Mouse (Mus musculus): ENCODE data around the gene Exosc7. TPM values are rescaled to one million over a fixed set of nuclear protein-coding genes. Genes with fewer than 3 reads are reported as not detected.

Exosc7 gene
- total RNA-seq, 2 experiments from 2014 or later: 18.7 to 20.3 TPM

- peak; percentile 63 for DNase-seq (ENCODE audit: low spot score)
These were observed 24.1 kb downstream of the Exosc7 start for GRCm38 (mm10) chr9:123136953-123137682.

GRCm38 (mm10) chr9:123138891-123139474 is 26.0 kb downstream of the Exosc7 start:
- DNase-seq (ENCODE audit: low spot score): peak; percentile 79

DNA sequence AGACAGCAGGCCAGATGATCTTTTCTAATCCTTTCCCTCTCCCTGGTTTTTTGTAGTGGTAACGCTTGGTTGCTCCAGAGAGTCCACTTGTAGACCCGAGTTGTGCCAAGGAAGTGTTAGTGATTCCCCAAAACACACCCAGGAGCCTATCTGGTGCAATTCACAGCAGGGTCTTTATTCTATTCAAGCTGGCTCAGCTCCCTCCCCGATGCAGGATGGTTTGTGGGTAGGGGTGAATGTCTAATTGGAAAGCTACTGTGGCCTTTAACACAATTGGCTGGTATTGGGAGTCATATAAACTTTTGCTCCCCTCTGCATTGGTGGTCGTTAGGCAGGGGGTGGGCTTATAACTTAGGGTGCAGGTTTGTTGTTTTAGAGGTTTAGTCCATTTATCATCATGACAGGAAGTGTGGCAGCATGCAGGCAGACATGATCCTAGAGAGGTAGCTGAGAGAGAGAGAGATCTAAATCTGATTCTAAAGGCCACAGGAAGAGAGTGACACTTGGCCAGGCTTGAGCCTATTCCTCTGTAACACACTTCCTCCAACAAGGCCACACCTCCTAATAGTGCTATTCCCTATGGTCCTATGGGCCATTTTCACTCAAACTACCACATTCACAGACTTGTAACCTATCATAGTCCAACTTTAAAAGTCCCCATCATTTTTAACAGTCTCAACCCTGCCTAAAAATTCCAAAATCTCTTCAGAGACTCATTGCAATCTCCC is 27.0 kb downstream of the Exosc7 start:
- no peak for DNase-seq (ENCODE audit: low spot score)

DNA sequence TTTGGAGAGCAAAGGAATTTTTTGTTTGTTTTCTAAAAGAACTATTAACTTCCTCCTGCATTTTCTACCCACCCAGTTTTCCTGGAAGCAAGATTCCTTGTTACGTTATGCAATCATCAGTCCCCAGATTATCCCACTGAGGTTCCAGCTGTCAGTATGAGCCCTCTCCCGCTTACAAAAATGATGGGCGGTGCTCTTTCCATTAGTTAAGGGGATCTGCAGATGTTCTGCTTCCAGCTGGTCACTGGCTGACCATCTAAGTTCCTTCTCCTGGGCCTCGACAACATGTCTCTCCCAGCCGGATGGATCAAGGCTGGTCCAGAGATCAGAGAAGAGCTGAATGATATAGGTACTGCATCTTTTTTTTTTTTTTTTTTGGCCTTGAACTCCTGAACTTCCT is 35.4 kb downstream of the Exosc7 start:
- DNase-seq (ENCODE audit: low spot score): peak; percentile 72

DNA sequence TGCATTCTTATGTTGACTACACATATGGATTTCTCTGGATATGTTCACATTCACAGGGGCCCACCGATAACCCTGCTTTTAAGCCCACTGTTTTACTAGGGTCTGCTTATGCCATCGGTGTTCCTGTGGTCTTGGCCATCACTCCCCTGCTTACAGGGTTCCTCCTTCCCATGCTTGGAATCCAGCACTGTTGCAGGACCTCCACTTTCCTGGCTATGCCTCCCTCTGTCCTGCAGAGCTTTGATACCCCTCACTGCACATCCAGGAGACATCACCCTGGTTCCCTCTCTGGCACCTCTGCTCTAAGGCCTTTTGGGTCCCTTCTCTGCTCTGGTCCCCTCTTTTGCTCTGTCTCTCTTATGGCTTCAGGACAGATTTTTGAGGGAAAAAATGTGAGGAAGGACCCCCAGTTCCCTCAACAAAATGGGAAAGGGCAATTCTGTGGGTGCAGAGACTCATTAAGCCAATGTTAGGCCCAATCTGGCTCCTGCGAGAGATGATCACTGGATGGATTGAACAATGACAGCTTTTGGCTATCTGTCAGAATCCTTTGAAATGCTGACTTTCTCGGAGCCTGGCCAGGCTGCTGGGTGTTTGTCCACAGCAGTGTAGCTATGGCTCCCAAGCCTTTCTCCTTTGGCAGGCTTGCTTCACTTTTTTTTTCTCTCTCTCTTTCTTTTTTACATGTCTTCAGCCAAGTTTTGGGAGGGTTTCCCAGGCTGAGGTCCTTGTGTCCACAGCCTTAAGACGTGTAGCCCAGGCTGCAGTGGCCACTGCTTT is 37.4 kb downstream of the Exosc7 start, which contains the start of gene Clec3b:
Gene Clec3b (plus strand): TSS at position 706 of the 780 bp plus-strand sequence.
- peak; percentile 71 for DNase-seq (ENCODE audit: low spot score)

DNA sequence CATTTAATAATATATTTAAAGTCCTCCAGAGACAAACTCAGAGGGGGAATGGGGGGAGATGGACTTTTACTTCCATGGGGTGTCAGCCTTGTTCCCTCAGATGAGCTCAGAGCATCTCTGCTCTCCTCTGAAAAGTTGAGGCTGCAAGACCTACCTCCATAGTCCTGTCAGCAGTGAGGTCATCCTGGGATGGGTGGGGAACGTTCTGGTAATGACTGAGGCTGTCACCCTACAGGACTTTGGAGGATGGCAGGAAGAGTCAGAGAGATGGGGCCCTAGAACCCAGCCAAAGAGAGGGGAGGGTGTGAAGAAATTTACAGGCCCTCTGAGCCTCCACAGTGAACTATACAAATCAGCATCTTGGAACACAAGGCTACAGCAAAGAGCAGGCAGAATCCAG is 38.5 kb downstream of the Exosc7 start:
- DNase-seq (ENCODE audit: low spot score): peak; percentile 64

GRCm38 (mm10) chr9:123152026-123152425 is 39.0 kb downstream of the Exosc7 start:
- no peak for DNase-seq (ENCODE audit: low spot score)

DNA sequence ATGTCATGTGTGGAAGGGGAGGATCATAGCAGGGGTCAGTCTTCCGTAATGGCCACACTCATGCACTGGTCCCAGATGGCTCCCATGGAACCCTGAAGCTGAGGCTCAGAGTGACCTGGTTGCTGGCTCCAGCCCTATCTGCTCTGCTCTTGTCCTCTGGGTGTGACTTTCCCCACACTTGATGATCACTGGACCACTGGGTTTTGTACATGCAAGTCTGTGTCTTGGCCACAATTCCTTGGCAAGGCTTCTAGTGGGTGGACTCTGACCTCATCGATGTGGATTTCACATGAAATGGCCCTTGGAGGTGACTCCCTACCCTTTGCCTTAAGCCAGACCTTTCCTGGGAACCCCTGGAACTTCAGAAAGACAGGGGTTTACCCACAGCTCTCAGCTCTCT is 40.1 kb downstream of the Exosc7 start:
- DNase-seq (ENCODE audit: low spot score): peak; percentile 75

GRCm38 (mm10) chr9:123156910-123157361 is 43.9 kb downstream of the Exosc7 start:
- DNase-seq (ENCODE audit: low spot score): peak; percentile 68

DNA sequence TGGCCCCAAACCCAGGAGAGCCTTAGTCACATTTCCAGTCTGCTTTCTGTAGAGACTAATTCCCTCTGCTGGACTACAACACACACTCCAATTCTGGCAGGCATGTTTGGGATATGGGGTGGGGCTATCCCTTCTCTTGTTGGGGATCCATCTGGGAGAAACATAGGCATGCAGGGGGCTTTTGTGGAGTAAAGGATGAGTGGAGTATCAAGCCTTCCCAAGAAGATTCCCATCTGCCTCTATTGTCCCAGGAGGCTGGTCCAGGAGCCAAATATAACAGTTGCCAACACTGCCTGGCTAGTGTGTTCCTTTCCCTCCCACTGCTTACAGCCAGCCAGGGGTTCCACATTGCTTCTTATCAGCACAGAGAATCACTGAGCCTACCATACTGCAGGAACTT is 44.7 kb downstream of the Exosc7 start:
- peak; percentile 66 for DNase-seq (ENCODE audit: low spot score)

DNA sequence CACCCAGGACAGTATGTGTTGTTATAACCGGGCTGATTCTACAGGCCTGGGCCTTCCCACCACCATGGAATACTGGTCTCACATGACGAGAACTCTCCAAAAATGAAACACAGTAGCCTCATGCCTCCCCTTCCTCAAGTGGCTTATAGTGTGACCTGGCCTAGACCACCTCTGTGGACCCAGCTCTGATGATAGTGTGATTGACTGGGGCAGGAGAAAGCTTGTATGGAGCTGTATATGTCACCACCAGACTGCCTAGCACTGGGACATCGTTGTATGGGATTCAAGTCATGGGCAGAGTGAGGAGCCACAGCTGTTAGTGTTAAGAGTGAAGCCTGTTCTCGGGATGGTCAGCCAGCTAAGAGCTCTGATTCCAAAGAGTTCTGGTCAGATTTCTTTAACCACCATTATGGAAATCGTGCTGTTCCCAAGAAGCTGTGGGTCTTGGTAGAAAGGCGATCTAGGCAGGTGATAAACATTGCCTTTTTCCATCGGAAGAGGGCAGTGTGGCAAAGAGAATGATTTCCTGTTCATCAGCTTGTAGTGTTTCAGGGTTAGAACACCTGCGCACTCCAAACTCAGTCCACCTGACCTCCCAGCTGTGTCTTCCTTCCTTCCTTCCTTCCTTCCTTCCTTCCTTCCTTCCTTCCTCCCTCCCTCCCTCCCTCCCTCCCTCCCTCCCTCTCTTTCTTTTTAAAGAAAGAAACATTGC is 45.3 kb downstream of the Exosc7 start:
- DNase-seq (ENCODE audit: low spot score): no peak

DNA sequence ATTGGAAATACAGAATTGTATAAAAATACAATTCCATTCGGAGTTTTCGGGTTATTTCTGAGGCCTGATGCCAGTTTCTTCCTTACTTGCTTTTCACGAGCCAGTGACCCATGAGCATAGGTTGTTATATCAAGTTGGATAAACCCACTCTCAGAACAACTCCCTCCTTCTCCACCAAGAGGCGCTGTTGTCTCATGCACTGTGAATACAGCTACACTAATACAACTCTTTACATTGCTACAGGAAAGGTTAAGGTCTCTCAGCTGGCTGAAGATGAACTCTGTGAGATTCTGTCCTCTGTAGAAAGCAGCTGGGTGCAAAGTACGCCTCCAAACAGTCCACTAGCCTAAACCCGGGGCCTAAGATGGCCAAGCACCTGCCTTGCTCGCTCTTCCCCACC is 46.3 kb downstream of the Exosc7 start:
- peak; percentile 50 for DNase-seq (ENCODE audit: low spot score)

GRCm38 (mm10) chr9:123161792-123162191 is 48.8 kb downstream of the Exosc7 start:
- DNase-seq (ENCODE audit: low spot score): no peak

DNA sequence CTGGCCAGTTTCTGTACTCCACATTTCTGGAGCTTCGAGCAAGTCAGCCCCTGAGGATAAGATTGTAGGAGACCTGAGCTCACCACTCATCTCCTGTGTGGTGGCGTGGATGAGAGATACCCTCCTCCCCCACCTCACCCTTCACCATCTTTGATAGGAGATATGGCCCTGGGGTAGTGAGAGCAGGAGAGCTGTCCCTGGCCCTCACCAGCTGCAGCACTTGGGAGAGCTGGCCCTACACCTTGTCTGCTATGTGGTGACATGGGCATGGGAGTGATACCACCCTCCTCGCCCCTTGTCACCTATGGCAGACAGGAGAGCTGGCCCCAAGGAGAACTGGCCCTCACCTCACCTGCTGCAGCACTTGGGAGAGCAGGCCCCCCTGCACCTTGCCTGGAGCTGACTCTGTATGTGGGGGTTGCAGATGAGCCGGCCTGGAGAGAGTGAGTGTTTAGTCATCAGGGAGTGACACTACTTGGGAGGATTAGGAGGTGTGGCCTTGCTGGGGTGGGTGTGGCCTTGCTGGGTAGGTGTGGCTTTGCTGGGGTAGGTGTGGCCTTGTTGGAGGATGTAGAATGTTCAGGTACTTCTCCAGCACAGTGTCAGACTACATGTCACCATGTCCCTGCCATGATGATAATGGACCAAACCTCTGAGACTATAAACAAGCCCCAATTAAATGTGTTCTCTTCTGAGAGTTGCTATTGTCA is 50.1 kb downstream of the Exosc7 start:
- no peak for DNase-seq (ENCODE audit: low spot score)

DNA sequence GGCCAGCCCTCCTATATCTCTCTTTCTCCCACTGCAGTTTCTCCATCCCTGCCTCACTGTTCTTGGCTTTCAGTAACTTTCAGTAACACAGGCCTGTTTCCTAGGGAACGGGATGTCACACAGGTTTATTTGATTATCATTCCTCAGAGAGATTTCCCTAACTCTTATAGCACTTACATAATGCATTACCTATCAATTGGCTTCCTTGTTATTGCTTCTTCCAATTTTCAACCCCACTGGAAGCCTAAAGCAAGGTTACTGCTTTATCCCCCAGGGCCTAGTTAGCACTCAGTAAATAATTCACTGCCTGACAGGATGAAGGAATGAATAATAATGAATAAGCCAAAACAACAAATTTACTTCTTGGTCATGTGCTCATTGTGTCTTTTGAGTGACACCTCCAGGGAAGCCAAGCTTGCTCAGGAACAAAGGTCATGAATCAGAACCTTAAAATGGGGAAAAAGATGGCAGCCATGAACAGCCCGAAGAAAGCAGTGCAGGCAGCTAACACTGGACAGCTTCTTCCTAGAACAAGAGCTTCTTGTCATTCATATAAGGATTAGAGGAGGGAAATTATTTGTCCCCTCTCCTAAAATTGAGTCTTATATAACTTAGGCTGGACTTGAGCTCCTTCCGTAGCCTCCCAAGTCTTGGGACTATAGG is 52.9 kb downstream of the Exosc7 start:
- no peak for DNase-seq (ENCODE audit: low spot score)

- no peak for DNase-seq (ENCODE audit: low spot score)
These were observed 60.7 kb downstream of the Exosc7 start for GRCm38 (mm10) chr9:123173760-123174159.

DNA sequence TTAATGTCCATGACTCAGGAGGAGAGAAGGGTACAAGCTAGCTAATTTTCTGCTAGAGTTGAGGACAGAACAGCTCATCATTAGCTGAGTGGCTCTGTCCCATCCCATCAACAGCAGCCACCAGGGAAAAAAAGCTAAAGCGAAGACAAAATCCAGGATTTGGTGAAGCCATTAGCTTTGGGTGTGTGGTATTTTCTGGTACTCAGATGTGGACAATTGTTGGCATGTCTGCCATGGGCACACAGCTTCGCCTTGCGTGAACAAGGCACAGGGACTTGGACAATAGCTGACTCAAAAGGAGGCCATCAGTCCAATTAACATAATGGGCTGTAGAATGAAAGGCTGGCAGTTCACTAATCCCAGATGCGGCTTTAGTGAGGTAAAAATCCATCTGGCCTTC is 61.3 kb downstream of the Exosc7 start:
- DNase-seq (ENCODE audit: low spot score): no peak

GRCm38 (mm10) chr9:123177380-123178048 is 64.5 kb downstream of the Exosc7 start:
- DNase-seq (ENCODE audit: low spot score): no peak

DNA sequence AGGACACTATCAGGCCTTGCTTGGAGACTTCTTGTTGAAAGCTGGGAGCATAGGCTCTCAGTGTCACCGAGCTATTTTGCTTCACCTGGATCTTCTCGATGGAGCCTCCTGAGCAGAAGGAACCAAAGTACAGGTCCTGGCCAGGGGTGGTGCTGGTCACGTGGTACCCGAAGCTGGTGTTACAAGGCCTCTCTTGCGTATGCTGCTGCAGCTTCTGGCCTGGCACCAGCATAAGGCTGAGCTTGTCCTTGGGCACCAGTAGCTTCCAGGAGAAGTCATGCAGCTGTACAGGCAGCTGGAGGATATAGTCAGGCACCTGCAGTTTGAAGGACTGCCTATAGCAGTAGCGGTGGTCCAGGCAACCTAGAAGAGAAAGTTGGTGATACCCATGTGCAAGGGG is 67.0 kb downstream of the Exosc7 start:
- DNase-seq (ENCODE audit: low spot score): no peak

Data from gastrocnemius, adult 18-20 months (tissue).